Mouse (Mus musculus) limb, embryonic 13.5 days (tissue): ENCODE results near the gene Cpsf7. TPM values are rescaled to one million over a fixed set of nuclear protein-coding genes. Genes with fewer than 3 reads are reported as not detected.
"Not testable (repeated sequence)": the region's sequence is repeated elsewhere in the genome, so short reads cannot be mapped to it uniquely, and the experiment has no call there.

Experiments
- ATAC-seq: fragments of 200-750 bp; cut with Nextera tagmentation; 2 replicates; pipeline ENCODE4 v1.8.0; 2017; ENCODE audit warnings: low read depth, moderate number of reproducible peaks, moderate TSS enrichment; ENCODE audit not compliant: low FRiP score
- H3K27ac ChIP-seq: fragments of 300-500 bp; sonication (generic); 2 replicates; pipeline ENCODE4 v1.5.1; 2015; ENCODE audit warnings: inconsistent platforms, mild to moderate bottlenecking, moderate library complexity
- H3K27me3 ChIP-seq: fragments of 300-500 bp; sonication (generic); 2 replicates; pipeline ENCODE4 v1.6.1; 2015; ENCODE audit warnings: mild to moderate bottlenecking, inconsistent platforms
- H3K36me3 ChIP-seq: fragments of 300-500 bp; sonication (generic); 2 replicates; pipeline ENCODE4 v1.6.1; 2015; ENCODE audit warnings: inconsistent platforms, mild to moderate bottlenecking, moderate library complexity
- H3K4me1 ChIP-seq: fragments of 300-500 bp; sonication (generic); 2 replicates; pipeline ENCODE4 v1.6.1; 2015; ENCODE audit warnings: inconsistent platforms
- H3K4me2 ChIP-seq: fragments of 300-500 bp; sonication (generic); replicated peaks from 2 replicates; pipeline ENCODE4 v1.6.1; 2015; ENCODE audit warnings: inconsistent platforms, mild to moderate bottlenecking, moderate library complexity
- H3K4me3 ChIP-seq: fragments of 300-500 bp; sonication (generic); 2 replicates; pipeline ENCODE4 v1.5.1; 2015; ENCODE audit warnings: moderate library complexity, mild to moderate bottlenecking, inconsistent platforms
- H3K9ac ChIP-seq: fragments of 300-500 bp; sonication (generic); 2 replicates; pipeline ENCODE4 v1.6.1; 2015; ENCODE audit warnings: mild to moderate bottlenecking, inconsistent platforms
- H3K9me3 ChIP-seq: fragments of 300-500 bp; sonication (generic); 2 replicates; pipeline ENCODE4 v1.6.1; 2016; ENCODE audit warnings: inconsistent platforms
- WGBS: fragments of 180-500 bp; shearing (Covaris S2); methylation state at CpG from one replicate; pipeline ENCODE4 v1.1.7; 2015; 5-methylcytosine and 5-hydroxymethylcytosine counted together
- polyA plus RNA-seq: library from polyadenylated mRNA; unstranded; fragments of >200 nt; fragmentation: Nextera tagmentation; extraction: Ambion mirVana; gene quantifications from 2 replicates; pipeline ENCODE4 v1.2.1, GENCODE M21; 2015

The Cpsf7 gene
- polyA plus RNA-seq, 1 experiment from 2014 or later, result 51.4 TPM

DNA sequence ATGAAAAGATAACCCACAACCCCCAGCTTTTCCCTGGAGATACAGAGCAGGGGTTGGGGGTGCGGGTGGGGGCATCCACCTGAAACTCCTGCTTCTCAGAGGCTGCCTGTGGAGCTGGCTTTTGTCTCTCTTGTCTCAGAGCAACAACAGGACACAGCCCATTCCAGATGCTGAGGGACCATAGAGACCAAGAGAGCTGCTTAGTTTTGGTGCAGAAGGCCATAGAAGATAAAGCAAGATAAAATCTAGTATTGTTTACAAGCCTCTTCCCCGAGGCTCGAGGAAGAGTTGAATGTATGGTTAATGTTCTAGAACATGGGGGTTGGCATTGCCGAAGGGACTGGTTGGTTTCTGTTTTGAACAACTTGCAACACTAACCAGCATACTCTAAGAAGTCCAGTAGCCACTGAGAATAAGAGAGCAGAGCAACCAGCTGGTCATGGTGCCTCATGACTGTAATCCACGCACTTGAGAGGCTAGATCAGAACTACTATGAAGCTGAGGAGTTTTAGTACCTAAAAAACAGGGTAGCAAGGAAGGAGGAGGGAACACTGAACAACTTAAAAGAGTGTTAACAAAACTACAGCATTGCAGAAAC, 1.5 kb upstream of the Cpsf7 start:
- H3K27me3 ChIP-seq, result no peaks in the 10 kb centered on the region
- peak overlapping the region; percentile 94; the same call in 1 of the 2 replicates for H3K4me3 ChIP-seq
- peaks cover 29% of the 10 kb centered on the region for H3K4me1 ChIP-seq
- H3K4me2 ChIP-seq, result peak overlapping the region; percentile 36
- H3K36me3 ChIP-seq, result peaks cover 10% of the 10 kb centered on the region
- ATAC-seq, result no peak
- no peak overlapping the region for H3K27ac ChIP-seq
- H3K9ac ChIP-seq, result peak overlapping the region; percentile 40; the same call in 1 of the 2 replicates
- H3K9me3 ChIP-seq, result no peaks in the 10 kb centered on the region
- 90% methylated on average over 5 of the region's 5 CpGs for WGBS

DNA sequence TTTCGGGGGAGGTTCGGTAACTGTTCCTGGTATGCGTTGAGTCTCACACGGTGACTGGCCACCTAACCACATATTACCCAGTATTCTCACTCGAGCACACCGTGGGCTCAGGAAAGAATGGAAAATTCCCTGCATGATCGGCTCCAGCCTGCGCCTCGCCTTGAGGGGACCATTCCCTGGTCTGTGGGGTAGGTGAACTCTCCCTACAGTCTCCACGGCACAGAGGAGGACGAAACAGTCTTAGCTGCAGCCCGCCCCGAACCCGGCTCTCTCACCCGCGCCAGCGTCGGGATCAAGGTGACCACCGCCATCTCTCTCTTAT, 321 bp upstream of the Cpsf7 start:
- no peak for ATAC-seq

DNA sequence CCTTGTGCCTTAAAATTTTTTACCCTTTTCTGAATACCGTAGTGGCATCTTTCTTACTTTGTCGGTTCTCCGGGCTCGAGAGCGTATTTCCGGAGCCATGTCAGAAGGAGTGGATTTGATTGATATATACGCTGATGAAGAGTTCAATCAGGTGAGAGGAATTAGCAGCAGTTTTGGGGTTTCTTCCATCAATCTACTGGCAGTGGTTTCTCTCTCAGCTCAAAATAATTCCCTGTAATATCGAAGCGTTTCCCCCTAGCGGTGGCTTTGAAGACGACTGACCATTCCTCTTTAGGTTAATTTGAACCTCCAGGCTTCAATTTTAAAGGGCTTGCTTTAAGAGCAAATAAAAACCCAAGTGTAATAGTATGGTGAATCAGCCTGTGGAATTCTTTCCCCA, 844 bp downstream of the Cpsf7 start, which contains the start of gene Sdhaf2:
Gene Sdhaf2, minus strand, starts transcription at position 233 of the 400 bp plus-strand sequence.
- 0% methylated on average over 11 of the region's 11 CpGs for WGBS
- Histone ChIP-seq H3K27me3 (no peaks in the 10 kb centered on the region), H3K9me3 (no peaks in the 10 kb centered on the region), H3K9ac (peak within 1 kb of the TSS; percentile 98), H3K4me2 (peak within 1 kb of the TSS; percentile 74), H3K4me1 (peaks cover 29% of the 10 kb centered on the region), H3K27ac (peak within 1 kb of the TSS; percentile 99), H3K4me3 (peak within 1 kb of the TSS; percentile 94), H3K36me3 (peaks cover 29% of the 10 kb centered on the region)
- no peak for ATAC-seq

More for the DNA sequence above, 321 bp upstream of the Cpsf7 start:
- H3K36me3 ChIP-seq, result peaks cover 18% of the 10 kb centered on the region
- WGBS, result under 1% methylated on average over 19 of the region's 19 CpGs
- no peaks in the 10 kb centered on the region for H3K27me3 ChIP-seq
- H3K4me2 ChIP-seq, result peak overlapping the region; percentile 74
- H3K4me1 ChIP-seq, result peaks cover 29% of the 10 kb centered on the region
- peak overlapping the region; percentile 94 for H3K4me3 ChIP-seq
- H3K9ac ChIP-seq, result peak overlapping the region; percentile 98
- H3K27ac ChIP-seq, result peak overlapping the region; percentile 99
- H3K9me3 ChIP-seq, result no peaks in the 10 kb centered on the region

DNA sequence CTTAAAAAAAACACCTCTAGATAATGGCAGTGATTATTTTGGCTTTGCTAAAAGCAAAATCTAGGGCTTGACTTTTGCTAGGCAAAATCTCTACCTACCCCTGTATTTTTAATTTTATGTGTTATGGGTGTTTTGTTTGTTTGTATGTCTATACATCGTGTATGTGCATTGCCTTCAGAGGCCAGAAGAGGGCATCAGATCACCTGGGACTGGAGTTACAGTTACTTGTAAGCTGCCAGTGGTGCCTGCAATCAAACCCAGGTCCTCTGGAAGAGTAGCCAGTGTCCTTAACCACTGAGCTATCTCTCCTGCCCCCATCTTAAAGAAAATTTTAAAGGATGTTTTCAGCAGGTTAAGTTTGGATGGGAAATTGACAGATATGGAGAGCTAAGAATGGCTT, 5.0 kb downstream of the Cpsf7 start:
- H3K9me3 ChIP-seq, result no peaks in the 10 kb centered on the region

DNA sequence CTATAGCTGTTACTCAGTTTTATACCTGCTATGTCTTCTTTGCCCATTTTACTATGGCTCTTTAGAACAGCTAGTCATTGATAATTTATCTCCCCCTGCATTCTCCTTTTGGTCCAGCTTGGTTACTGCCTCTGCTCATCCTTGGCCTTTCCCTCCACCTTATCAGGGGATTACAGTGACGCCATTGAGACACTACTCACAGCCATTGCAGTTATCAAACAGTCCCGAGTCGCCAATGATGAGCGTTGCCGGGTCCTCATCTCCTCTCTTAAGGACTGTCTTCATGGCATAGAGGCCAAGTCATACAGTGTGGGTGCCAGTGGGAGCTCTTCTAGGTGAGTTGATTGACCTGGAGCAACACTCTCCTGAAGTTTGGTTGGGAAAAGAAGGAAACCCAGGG, 14.4 kb downstream of the Cpsf7 start:
- no peaks in the 10 kb centered on the region for H3K9me3 ChIP-seq
- no peak overlapping the region for H3K4me3 ChIP-seq
- no peak overlapping the region for H3K4me2 ChIP-seq
- 93% methylated on average over 5 of the region's 5 CpGs for WGBS
- H3K27ac ChIP-seq, result no peak overlapping the region
- H3K36me3 ChIP-seq, result peaks cover 85% of the 10 kb centered on the region
- H3K4me1 ChIP-seq, result no peaks in the 10 kb centered on the region
- ATAC-seq, result no peak
- H3K27me3 ChIP-seq, result no peaks in the 10 kb centered on the region
- H3K9ac ChIP-seq, result no peak overlapping the region

More for the DNA sequence above, 5.0 kb downstream of the Cpsf7 start:
- 98% methylated on average over 1 of the region's 1 CpGs for WGBS
- Histone ChIP-seq H3K4me3 (no peak overlapping the region), H3K27me3 (no peaks in the 10 kb centered on the region), H3K36me3 (peaks cover 61% of the 10 kb centered on the region), H3K4me2 (no peak overlapping the region), H3K4me1 (peaks cover 19% of the 10 kb centered on the region), H3K9ac (no peak overlapping the region), H3K27ac (no peak overlapping the region)
- no peak for ATAC-seq

DNA sequence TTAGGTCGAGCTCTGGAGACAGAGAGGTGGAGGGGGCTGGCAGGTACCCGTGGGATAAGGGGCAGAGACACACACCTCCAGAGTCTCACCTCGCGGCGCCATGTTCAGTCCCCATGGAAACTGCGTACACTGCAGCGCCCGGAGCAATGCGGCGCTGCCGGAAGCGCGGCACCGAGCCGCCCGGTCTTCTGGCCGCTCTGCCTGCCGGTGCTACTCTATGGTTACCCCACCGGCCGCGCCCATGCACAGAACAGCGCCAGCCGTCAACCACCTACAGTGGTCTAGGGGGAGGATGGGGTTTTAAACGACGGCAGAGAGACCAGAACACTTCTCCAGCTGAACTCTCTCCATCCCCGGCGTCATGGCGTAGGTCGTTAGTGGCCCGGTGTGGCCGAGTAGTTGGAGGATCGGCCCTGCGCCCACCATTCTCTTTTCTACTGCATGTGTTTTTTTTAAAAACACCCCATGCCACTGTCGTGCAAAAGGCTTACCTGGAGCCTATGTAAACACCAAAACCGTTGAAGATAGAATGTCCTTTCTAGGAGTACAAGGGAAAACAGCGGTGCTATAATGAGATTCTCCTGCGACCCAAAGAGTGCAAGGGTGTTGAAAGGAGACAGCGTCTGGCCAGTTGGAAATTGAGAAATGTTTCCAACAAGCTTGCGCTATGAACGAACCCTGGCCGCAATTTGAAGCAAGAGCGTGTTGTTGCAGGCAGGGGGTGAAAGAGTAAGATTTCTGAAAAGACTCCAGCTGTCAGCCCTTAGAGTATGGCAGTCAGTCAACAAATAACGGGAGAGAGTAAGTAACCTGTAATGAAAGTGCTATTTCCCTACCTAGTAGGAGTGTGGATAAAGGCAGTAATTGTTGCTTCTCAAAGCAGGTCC, 30.8 kb downstream of the Cpsf7 start, which contains the start of gene Tmem216:
Gene Tmem216, minus strand, starts transcription at position 615 of the 887 bp plus-strand sequence.
- 1% methylated on average over 43 of the region's 43 CpGs for WGBS
- H3K36me3 ChIP-seq, result peaks cover 29% of the 10 kb centered on the region
- H3K4me2 ChIP-seq, result peak within 1 kb of the TSS; percentile 79

DNA sequence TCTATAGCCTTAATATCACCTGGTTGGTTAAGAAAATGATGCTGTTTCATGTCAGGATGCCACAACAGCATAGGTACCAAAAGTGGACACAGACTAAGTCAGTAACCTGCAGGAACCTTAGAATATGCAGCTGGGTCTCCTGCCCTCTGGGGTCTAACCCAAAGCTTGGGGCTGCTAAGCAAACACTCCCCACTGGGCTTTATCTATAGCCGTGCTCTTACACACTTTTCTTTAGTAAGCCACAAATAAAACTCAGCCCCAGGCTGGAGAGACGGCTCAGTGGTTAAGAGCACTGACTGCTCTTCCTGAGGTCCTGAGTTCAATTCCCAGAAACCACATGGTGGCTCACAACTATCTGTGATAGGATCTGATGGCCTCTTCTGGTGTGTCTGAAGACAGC, 31.9 kb downstream of the Cpsf7 start:
- no peak overlapping the region for H3K4me2 ChIP-seq
- H3K36me3 ChIP-seq, result peaks cover 18% of the 10 kb centered on the region
- H3K9me3 ChIP-seq, result no peaks in the 10 kb centered on the region
- ATAC-seq, result no peak
- no peak overlapping the region for H3K27ac ChIP-seq
- WGBS, result 77% methylated on average over 2 of the region's 2 CpGs
- peaks cover 17% of the 10 kb centered on the region for H3K4me1 ChIP-seq
- no peak overlapping the region for H3K4me3 ChIP-seq
- no peaks in the 10 kb centered on the region for H3K27me3 ChIP-seq
- no peak overlapping the region for H3K9ac ChIP-seq

More for the DNA sequence above, 30.8 kb downstream of the Cpsf7 start, which contains the start of gene Tmem216:
- Histone ChIP-seq H3K9me3 (no peaks in the 10 kb centered on the region), H3K27me3 (no peaks in the 10 kb centered on the region), H3K27ac (peak within 1 kb of the TSS; percentile 52), H3K4me1 (peaks cover 17% of the 10 kb centered on the region), H3K9ac (peak within 1 kb of the TSS; percentile 69), H3K4me3 (peak within 1 kb of the TSS; percentile 66)
- ATAC-seq, result peak; percentile 98

DNA sequence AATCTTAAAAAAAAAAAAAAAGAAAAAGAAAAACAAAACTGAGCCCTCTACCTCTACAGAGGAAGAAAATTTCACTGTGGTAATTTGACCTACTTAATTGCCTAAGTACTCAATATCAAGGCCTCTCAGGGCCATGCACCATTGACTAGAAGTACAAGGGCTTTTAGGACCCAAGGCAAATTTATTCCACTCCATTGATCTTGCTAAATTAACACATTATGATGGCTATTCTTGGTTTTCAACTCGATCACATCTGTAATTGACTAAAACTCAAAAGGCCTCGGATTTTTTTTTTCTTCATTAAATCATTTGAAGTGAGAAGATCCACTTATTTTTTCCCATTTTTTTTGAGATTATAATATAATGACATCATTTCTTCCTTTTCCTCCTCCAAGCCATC, 32.4 kb downstream of the Cpsf7 start:
- Histone ChIP-seq H3K27me3 (no peaks in the 10 kb centered on the region), H3K27ac (no peak overlapping the region), H3K9ac (no peak overlapping the region), H3K4me2 (no peak overlapping the region), H3K4me1 (peaks cover 17% of the 10 kb centered on the region), H3K4me3 (no peak overlapping the region), H3K9me3 (no peaks in the 10 kb centered on the region), H3K36me3 (peaks cover 13% of the 10 kb centered on the region)
- ATAC-seq, result no peak
- 78% methylated on average over 2 of the region's 2 CpGs for WGBS

DNA sequence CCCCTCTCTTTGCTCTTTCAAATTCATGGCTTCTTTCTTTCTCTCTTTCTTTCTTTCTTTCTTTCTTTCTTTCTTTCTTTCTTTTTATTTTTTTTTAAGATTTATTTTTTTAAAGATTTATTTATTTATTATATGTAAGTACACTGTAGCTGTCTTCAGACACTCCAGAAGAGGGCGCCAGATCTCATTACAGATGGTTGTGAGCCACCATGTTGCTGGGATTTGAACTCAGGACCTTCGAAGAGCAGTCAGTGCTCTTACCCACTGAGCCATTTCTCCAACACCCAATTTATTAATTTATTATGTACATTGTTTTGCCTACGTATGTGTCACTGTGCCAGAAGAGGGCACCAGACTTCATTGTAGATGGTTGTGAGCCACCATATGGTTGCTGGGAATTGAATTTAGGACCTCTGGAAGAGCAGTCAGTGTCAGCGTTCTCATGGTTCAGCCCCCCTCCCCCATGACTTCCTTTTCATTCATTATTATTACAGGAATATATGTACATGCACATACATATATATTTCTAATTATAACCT, 32.8 kb downstream of the Cpsf7 start:
- not testable (repeated sequence) for ATAC-seq
- WGBS, result 73% methylated on average over 4 of the region's 4 CpGs
- H3K4me1 ChIP-seq, result peaks cover 17% of the 10 kb centered on the region

DNA sequence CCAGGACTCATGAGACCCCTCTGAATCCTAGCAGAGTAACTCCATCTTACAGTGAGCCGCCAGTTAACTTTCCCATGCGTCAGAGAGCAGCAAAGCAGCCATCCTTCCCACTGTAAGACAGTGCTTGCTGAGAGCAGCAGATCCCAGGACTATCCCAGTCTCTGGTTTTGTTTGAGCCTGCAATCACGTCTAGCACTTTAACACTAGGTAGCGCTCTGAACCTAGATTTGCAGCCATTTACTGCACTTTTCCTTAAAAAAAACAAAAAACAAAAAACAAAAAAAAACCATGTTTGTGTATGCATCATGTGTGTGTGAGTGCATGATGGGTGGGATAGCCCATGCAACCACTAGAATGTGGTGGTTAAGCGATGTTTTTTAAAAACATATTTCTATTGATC, 35.0 kb downstream of the Cpsf7 start:
- Histone ChIP-seq H3K4me2 (no peak overlapping the region), H3K9ac (peak overlapping the region; percentile 2; the same call in 1 of the 2 replicates), H3K9me3 (no peaks in the 10 kb centered on the region), H3K27ac (no peak overlapping the region), H3K27me3 (no peaks in the 10 kb centered on the region), H3K36me3 (no peaks in the 10 kb centered on the region), H3K4me1 (peaks cover 9% of the 10 kb centered on the region), H3K4me3 (no peak overlapping the region)
- no peak for ATAC-seq
- WGBS, result 37% methylated on average over 5 of the region's 5 CpGs

More for the DNA sequence above, 32.8 kb downstream of the Cpsf7 start:
- not testable (repeated sequence) for H3K27me3 ChIP-seq, H3K9ac ChIP-seq, H3K4me2 ChIP-seq, H3K4me3 ChIP-seq, H3K36me3 ChIP-seq, H3K27ac ChIP-seq, H3K9me3 ChIP-seq

DNA sequence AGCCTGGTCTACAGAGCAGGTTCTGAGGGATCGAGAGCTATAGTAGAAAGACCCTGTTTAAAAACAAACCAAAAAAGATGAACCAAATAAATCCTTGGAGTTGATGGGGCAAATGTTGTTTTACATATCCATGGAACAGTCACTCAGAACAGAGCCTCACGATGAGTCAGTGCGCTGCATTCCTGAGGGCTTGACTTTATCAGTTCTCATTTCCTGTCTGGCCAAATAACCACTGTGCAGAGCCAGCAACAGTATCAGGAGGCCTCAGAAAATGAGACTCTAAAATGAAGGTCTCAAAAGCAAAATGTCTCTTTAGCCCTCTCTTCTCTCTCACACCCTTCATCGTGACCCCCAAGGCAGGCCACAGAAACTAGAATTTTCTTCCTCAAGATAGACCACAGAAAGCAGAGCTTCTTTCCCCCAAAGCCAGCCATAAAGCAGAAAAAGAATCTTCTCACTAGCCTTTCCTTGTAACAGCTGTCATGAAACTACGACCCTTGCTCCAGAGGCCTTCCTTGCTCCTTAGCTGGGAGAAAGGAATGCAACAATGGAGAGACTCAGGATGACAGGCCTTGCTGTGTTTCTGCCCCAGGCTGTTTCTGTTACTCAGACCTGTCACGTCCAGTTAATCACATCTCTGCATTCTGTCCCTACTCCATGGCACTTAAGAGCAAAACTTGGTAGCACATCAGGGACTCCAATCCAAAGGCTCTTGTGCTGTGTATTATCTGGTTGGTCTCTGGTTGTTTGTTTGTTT, 36.7 kb downstream of the Cpsf7 start:
- H3K9ac ChIP-seq, result no peak overlapping the region
- no peak overlapping the region for H3K4me3 ChIP-seq
- no peak for ATAC-seq
- H3K27ac ChIP-seq, result no peak overlapping the region; the same call in 1 of the 2 replicates
- no peaks in the 10 kb centered on the region for H3K27me3 ChIP-seq
- 56% methylated on average over 6 of the region's 6 CpGs for whole genome bisulfite sequencing
- no peaks in the 10 kb centered on the region for H3K9me3 ChIP-seq
- peaks cover 1% of the 10 kb centered on the region for H3K4me1 ChIP-seq
- H3K36me3 ChIP-seq, result no peaks in the 10 kb centered on the region
- H3K4me2 ChIP-seq, result no peak overlapping the region
